Mouse (Mus musculus) heart, embryonic 16.5 days (tissue): ENCODE measurements around the gene Arid1b. TPM values are rescaled to one million over a fixed set of nuclear protein-coding genes. Genes with fewer than 3 reads are reported as not detected.

ENCODE experiments used
- ATAC-seq: fragments of 200-750 bp; cut with Nextera tagmentation; replicated peaks from 2 replicates; pipeline ENCODE4 v1.8.0; 2017; ENCODE audit warnings: moderate number of reproducible peaks; ENCODE audit not compliant: insufficient read depth, low FRiP score; ENCODE audit errors: extremely low read depth
- H3K27ac ChIP-seq: fragments of 300-500 bp; sonication (generic); 2 replicates; pipeline ENCODE4 v1.5.1; 2014; ENCODE audit warnings: mild to moderate bottlenecking, low read length, control low read depth, moderate library complexity
- H3K27me3 ChIP-seq: fragments of 300-500 bp; sonication (generic); 2 replicates; pipeline ENCODE4 v1.6.1; 2014; ENCODE audit warnings: low read length, mixed read lengths; ENCODE audit not compliant: control insufficient read depth, insufficient read depth
- H3K36me3 ChIP-seq: fragments of 300-500 bp; sonication (generic); 2 replicates; pipeline ENCODE4 v1.6.1; 2014; ENCODE audit not compliant: control insufficient read depth, insufficient read depth
- H3K4me1 ChIP-seq: fragments of 300-500 bp; sonication (generic); 2 replicates; pipeline ENCODE4 v1.6.1; 2014; ENCODE audit warnings: low read length, mixed read lengths; ENCODE audit not compliant: control insufficient read depth, insufficient read depth
- H3K4me2 ChIP-seq: fragments of 300-500 bp; sonication (generic); 2 replicates; pipeline ENCODE4 v1.6.1; 2014; ENCODE audit warnings: low read depth, mild to moderate bottlenecking, control low read depth, low read length
- H3K4me3 ChIP-seq: fragments of 300-500 bp; sonication (generic); 2 replicates; pipeline ENCODE4 v1.5.1; 2014; ENCODE audit warnings: mild to moderate bottlenecking, control low read depth, low read length
- H3K9ac ChIP-seq: fragments of 300-500 bp; sonication (generic); 2 replicates; pipeline ENCODE4 v1.6.1; 2014; ENCODE audit warnings: low read length, control low read depth
- H3K9me3 ChIP-seq: fragments of 300-500 bp; sonication (generic); replicated peaks from 2 replicates; pipeline ENCODE4 v1.6.1; 2016; ENCODE audit warnings: low read length; ENCODE audit not compliant: control insufficient read depth
- WGBS: fragments of 180-500 bp; shearing (Covaris S2); extraction: QIAGEN DNeasy Blood & Tissue Kit; methylation state at CpG from one replicate; pipeline ENCODE4 v1.1.7; 2014; 5-methylcytosine and 5-hydroxymethylcytosine counted together
- polyA plus RNA-seq: library from polyadenylated mRNA; unstranded; fragments of >200 nt; fragmentation: Nextera tagmentation; extraction: Ambion mirVana; gene quantifications from 2 replicates; pipeline ENCODE4 v1.2.1, GENCODE M21; 2015

Gene Arid1b
- polyA plus RNA-seq, 1 experiment from 2014 or later = 7.1 TPM

DNA sequence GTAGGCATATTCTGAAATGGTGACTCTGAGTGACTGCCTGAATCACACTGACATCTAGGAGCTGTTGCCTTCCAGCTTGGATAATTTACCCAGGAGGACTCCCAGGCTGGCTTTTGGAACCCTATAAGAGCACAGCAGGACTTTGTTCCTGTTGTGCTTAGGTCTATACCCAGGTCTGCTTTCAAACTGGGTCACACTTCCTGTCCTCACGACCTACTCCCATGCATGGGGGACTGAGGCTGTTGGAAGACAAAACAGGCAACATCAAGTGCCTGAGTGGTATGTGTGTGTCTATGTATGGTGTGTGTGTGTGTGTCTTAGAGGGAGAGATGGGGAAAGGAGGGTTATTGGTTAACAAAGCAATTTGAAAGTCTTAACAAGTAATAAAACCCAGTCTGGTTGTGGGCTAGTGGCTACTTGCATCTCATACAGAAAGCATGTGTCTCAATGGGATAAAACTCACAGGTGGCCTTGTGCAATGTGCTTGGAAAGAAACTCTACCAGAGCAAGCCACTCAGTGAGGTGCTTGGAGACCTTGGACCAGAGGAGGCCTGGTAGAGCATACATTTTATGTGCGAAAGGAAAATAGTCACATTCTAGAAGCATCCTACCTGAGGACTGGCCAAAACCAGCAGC, 42.2 kb downstream of the Arid1b start:
- H3K36me3 ChIP-seq = no peaks in the 10 kb centered on the region
- H3K9ac ChIP-seq = no peak overlapping the region
- H3K9me3 ChIP-seq = no peaks in the 10 kb centered on the region
- whole genome bisulfite sequencing = 59% methylated on average over 2 of the region's 2 CpGs
- no peak overlapping the region for H3K27ac ChIP-seq
- ATAC-seq = no peak
- peaks cover 13% of the 10 kb centered on the region for H3K4me1 ChIP-seq
- H3K27me3 ChIP-seq = no peaks in the 10 kb centered on the region
- H3K4me2 ChIP-seq = no peak overlapping the region
- no peak overlapping the region for H3K4me3 ChIP-seq

DNA sequence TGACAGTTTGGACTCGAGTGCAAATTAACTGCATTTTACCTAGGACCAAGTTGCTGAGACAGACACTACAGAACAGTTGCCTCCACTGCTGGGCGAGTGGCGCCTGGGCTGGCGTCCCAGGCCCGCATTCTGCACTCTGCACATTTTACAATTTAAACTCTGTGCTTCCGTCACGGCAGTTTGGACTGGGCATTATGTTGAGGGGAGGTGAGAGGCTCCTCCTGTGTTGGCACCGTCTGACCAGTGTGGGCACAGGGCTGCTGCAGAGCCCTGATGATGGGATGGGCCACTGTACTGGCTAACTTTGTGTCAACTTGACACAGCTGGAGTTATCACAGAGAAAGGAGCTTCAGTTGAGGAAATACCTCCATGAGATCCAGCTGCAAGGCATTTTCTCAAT, 43.1 kb downstream of the Arid1b start:
- 89% methylated on average over 8 of the region's 8 CpGs for WGBS
- Histone ChIP-seq H3K27me3 (no peaks in the 10 kb centered on the region), H3K4me3 (no peak overlapping the region), H3K9me3 (no peaks in the 10 kb centered on the region), H3K4me2 (no peak overlapping the region), H3K9ac (no peak overlapping the region), H3K36me3 (no peaks in the 10 kb centered on the region; the same call in 1 of the 2 replicates), H3K27ac (no peak overlapping the region), H3K4me1 (peaks cover 13% of the 10 kb centered on the region)
- no peak for ATAC-seq

DNA sequence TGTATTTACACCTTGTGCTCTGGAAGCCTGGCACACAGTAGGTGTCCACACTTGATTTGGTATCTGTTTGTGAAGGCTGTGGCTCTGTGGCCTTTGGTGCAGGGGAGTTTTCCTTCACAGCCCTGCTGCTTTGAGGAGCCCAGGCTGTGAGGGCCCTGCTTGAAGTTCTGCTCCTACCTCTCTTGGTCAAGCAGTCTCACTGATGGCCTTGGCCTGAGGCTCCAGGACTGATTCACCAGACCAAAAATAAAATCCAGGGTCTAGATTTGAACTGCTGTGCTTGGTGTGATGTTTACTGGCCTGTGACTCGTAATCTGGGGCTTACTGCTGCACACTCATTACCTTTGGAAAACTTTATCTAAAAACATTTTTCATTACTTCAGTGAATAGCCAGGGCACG, 45.7 kb downstream of the Arid1b start:
- Histone ChIP-seq H3K36me3 (no peaks in the 10 kb centered on the region; the same call in 1 of the 2 replicates), H3K27me3 (no peaks in the 10 kb centered on the region), H3K4me1 (peaks cover 15% of the 10 kb centered on the region), H3K4me2 (no peak overlapping the region), H3K9ac (no peak overlapping the region), H3K9me3 (no peaks in the 10 kb centered on the region), H3K4me3 (no peak overlapping the region), H3K27ac (no peak overlapping the region)
- WGBS = 72% methylated on average over 2 of the region's 2 CpGs
- ATAC-seq = no peak

DNA sequence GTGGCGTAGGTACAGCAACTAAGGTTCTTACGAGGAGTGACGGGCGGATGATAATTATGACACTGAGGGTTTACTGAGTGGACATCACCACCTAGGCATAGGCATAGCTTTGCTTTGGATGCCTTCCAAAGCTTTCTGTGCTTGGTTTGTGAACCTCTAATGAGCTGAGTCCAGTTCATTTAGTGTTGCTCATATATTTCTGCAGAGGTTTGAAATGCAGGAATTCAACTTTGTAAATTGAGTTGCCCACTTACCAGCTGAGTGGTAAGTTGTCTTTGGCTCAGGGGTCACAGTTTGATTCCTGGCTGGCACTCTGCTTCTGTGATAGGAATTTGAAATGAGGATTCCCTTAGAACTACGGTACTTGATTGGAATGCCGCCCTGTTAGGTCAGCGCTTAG, 49.7 kb downstream of the Arid1b start:
- Histone ChIP-seq H3K27me3 (no peaks in the 10 kb centered on the region), H3K27ac (no peak overlapping the region), H3K36me3 (no peaks in the 10 kb centered on the region; the same call in 1 of the 2 replicates), H3K9ac (no peak overlapping the region), H3K4me3 (no peak overlapping the region), H3K4me2 (no peak overlapping the region), H3K4me1 (peaks cover 15% of the 10 kb centered on the region), H3K9me3 (no peaks in the 10 kb centered on the region)
- ATAC-seq = no peak
- 45% methylated on average over 7 of the region's 7 CpGs for WGBS

DNA sequence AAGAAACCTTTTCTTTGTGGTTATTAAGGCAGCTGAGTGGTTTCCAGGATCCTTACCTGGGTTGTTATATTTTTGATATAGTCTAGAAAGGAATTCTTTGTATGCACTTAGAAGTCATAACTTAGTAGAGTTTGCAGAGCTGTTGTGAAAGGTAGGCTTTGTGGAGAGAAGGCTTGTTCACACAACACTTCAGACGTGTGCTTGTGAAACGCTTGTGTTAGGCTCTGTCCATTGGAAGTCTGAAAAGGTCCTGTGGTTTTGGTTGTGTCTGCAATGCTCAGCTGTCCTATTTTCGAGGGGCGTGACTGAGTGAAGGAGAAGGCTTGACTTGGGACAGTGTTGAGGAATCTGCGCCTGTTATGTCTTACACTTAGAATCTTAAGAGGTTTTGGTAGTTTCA, 51.5 kb downstream of the Arid1b start:
- Histone ChIP-seq H3K9ac (no peak overlapping the region), H3K9me3 (no peaks in the 10 kb centered on the region), H3K4me1 (peaks cover 19% of the 10 kb centered on the region), H3K36me3 (no peaks in the 10 kb centered on the region; the same call in 1 of the 2 replicates), H3K4me3 (no peak overlapping the region), H3K4me2 (no peak overlapping the region), H3K27me3 (no peaks in the 10 kb centered on the region), H3K27ac (no peak overlapping the region)
- 85% methylated on average over 5 of the region's 5 CpGs for WGBS
- ATAC-seq = no peak

DNA sequence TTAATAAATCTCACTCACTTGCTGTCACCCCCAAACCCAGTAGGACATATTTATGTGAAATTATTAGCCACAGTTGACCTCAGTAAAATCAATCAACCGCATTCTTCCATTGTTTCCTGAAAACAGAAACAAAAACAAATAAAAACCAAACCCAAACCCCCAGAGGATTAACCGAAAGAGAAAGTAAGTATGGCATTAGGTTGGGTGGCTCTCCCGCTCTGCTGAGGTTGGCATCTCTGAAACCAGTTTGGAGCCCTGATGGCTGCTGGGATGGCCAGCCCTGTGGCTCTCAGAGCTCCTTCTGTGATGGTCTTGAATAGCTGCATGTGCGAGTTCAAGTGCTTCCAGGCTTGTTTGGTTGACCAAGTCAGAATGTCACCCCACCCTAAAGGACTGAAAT, 53.2 kb downstream of the Arid1b start:
- WGBS = 86% methylated on average over 4 of the region's 4 CpGs
- Histone ChIP-seq H3K9ac (no peak overlapping the region), H3K9me3 (no peaks in the 10 kb centered on the region), H3K4me3 (no peak overlapping the region), H3K4me2 (no peak overlapping the region), H3K27ac (no peak overlapping the region), H3K27me3 (no peaks in the 10 kb centered on the region), H3K36me3 (no peaks in the 10 kb centered on the region), H3K4me1 (peaks cover 33% of the 10 kb centered on the region)
- ATAC-seq = no peak

DNA sequence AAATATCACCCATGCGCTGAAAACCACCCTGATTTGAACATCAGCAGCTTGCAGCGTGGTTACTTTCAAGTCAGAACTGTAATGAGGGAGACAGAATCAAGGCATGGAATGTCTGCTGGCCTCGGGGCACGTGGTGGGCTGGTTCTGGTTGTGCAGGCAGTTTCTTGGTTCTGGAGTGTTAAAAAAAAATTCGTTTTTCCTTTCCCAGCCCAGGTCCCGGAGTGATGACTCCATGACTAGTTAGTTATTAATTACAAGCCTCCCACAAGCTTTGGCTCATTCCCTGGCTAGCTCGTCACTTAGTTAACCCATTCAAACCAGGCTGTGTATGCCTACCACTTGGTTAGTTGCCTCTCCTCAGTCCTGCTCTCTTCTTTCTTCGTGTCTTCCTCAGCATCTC, 56.1 kb downstream of the Arid1b start:
- Histone ChIP-seq H3K4me2 (no peak overlapping the region), H3K4me1 (peaks cover 23% of the 10 kb centered on the region), H3K4me3 (no peak overlapping the region), H3K9ac (no peak overlapping the region), H3K27me3 (no peaks in the 10 kb centered on the region), H3K36me3 (no peaks in the 10 kb centered on the region), H3K9me3 (no peaks in the 10 kb centered on the region), H3K27ac (no peak overlapping the region)
- 80% methylated on average over 8 of the region's 8 CpGs for WGBS
- no peak for ATAC-seq

DNA sequence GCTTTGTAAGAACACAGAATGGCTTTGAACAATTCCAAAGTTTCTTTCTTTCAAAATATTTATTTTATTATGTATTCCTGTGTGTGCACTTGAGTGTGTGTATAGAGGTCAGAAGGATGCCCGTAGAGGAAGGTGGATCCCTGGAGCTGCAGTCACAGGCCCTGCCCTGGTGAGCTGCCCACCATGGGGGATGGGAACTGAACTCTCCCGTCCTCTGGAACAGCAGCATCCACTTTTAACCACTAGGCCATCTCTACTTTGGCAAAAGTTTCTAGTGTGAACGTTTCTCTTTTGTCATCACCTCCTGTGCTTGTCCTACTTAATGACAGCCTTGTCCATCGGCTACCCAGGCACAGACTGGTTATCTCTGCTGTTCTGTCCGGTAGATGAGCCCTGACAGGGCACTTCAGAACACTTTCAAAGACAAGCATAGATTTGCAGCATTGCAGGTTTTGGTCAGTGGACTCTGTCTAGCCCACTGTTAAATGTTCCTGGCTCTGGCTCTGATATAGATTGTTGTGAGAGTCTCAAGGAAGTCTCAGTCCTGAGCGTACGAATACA, 56.9 kb downstream of the Arid1b start:
- no peak overlapping the region for H3K9ac ChIP-seq
- no peaks in the 10 kb centered on the region for H3K27me3 ChIP-seq
- peak; percentile 59 for ATAC-seq
- H3K36me3 ChIP-seq = no peaks in the 10 kb centered on the region
- no peak overlapping the region for H3K4me2 ChIP-seq
- H3K4me3 ChIP-seq = no peak overlapping the region
- no peak overlapping the region for H3K27ac ChIP-seq
- H3K4me1 ChIP-seq = peaks cover 23% of the 10 kb centered on the region
- 32% methylated on average over 7 of the region's 7 CpGs for WGBS
- no peaks in the 10 kb centered on the region for H3K9me3 ChIP-seq

DNA sequence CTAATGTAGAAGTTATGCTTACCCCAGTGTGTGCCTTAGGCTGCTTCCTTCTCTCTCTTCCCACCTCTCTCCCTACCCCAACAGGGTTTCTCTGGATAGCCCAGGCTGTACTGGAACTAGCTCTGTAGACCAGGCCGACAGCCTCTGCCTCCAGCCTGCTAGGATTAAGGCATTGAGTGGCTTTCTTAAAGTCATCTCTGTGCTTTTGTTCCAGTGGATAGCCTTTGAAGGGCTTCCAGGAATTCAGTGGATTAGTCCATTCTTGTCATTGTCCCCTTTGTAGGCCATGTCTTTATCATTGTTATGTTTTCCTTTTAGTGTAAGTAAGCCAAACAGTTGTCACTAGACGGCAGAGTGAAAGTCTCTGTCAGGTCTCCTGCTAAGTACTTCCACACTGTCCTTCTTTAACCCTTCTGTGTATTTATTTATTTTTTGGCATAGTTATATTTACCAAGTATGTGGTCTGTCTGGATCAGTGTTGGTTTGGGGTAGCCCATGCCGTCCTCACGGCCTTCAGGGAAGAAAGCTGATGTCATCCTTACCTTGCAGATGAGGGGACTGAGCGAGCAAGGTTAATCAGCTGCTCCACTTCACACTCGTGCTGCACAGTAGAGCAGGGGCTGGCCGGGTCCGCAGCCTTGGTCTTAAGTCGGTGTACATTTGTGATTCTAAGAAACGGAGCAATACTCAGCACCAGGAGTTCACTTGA, 58.1 kb downstream of the Arid1b start:
- no peak overlapping the region for H3K4me3 ChIP-seq
- ATAC-seq = no peak
- no peaks in the 10 kb centered on the region for H3K36me3 ChIP-seq
- peaks cover 31% of the 10 kb centered on the region for H3K4me1 ChIP-seq
- H3K4me2 ChIP-seq = no peak overlapping the region
- WGBS = 71% methylated on average over 10 of the region's 10 CpGs
- H3K9ac ChIP-seq = no peak overlapping the region
- no peaks in the 10 kb centered on the region for H3K27me3 ChIP-seq
- H3K9me3 ChIP-seq = no peaks in the 10 kb centered on the region
- no peak overlapping the region for H3K27ac ChIP-seq
